Mouse (Mus musculus) cerebellum, adult 2 months (tissue): ENCODE data around the gene Akt1s1.

ENCODE experiments used
- CTCF ChIP-seq: fragments of 200-500 bp; IDR thresholded peaks from 2 replicates; pipeline ENCODE4 v1.5.1; 2011; ENCODE audit warnings: low read depth, mild to moderate bottlenecking, control low read depth, low read length, moderate library complexity, borderline replicate concordance; ENCODE audit not compliant: insufficient read depth
- POLR2A ChIP-seq: fragments of 200-500 bp; IDR thresholded peaks from 2 replicates; pipeline ENCODE4 v1.6.1; 2011; ENCODE audit warnings: low read length, control low read depth, borderline replicate concordance; ENCODE audit not compliant: insufficient read depth

DNA sequence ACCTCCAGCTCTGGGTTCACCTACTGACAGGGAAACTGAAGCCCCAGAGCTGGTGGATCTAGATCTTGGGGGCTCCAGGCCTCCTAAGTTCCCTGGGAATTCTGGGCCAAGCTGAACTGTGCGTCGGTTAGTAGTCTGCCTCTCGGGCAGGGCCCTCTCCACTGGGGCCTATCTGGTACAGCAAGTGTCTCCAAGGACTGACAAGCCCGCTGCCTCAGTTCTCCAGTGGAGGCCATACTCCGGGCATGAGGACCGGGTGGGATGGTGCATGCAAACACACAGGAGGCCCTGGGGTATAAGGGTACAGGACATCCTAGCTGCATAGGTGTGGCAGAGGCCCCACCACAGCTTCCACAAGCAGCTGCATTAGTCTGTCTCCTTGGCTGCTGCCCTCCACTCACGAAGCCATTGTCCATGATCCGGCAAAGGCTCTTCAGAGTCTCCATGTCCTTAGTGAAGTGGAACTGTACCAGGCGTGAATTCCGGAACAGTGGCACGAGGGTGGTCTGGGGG lies 15.2 kb downstream of the Akt1s1 start:
- TF ChIP-seq POLR2A = no peak
- no peak for TF ChIP-seq CTCF
